Mouse (Mus musculus): ENCODE results near the gene Gm7792.
"Not testable (repeated sequence)": the region's sequence is repeated elsewhere in the genome, so short reads cannot be mapped to it uniquely, and the experiment has no call there.

Gm7792 gene

DNA sequence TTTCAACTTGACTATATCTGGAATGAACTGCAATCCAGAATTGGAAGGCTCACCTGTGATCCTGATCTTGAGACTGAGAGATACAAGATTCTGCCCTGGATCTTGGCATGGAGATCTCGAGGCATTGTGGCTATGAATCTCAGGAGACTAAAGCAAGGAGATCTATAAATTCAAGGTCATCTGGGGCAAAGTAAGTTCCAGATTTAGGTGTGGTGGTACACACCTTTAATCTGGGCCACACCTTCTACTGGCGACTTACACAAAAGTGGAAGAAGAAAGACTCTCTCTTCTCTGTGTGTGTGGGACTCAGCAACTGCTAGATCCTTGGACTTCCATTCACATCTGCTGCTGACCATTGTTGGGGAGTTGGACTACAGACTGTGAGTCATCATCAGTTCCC lies at the start of gene Gm7792:
Gene Gm7792, plus strand, starts transcription at position 301 of the 400 bp plus-strand sequence.
- H3K4me1 ChIP-seq (replicated peaks; ENCODE audit: low read depth, low read length); H3K9me3 ChIP-seq (ENCODE audit: low read length); H3K27me3 ChIP-seq (ENCODE audit: insufficient read depth, low read length); H3K36me3 ChIP-seq (ENCODE audit: insufficient read depth, low read length); H3K4me3 ChIP-seq (replicated peaks; ENCODE audit: low read length): not testable (repeated sequence)

Measured in E14TG2a.4 (cell line).